Mouse (Mus musculus) kidney, adult 8-10 months (tissue): ENCODE measurements around the gene Schip1.
A peak's percentile ranks its signal among the peaks of the same experiment; 100 is the strongest.

ENCODE experiments used
- DNase-seq, 2 experiments: peaks; one replicate each; pipeline ENCODE4 v3.0.0; 2022

The Schip1 gene

DNA sequence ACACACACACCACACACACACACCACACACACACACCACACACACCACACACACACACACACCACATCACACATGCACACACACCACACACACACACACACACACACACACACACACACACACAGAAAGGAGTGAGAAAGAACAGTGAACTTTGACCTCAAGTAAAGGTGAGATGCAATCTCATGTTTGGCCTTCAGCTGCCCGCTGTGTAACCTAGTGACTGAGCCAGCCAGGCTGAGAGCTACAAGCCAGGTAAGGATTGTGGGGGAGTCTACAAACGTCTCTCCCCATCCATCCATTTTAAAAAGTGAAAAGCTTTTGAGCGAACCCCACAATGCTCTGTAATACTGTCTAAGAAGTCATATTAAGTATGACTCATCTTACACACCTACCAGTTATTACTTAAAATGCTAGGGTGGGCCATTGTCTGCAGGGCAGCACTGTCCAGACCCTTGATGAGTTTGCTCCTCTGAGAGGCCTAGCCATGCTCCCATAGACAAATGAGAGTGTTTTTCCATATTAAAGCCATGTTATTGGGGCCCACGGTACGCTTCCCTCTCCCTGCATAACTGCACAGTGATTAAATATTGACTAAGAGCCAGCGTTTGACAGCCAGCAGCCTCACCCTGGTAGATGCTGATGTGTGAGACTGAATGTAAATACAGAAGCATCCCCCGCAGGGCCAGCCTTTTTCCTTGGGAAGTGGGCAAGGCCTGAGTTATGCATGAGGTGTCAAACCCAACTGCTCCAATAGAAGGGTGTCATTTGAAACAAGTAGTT lies 448.9 kb downstream of the Schip1 start:
- DNase-seq, result peak; percentile 37 to 38

- DNase-seq, result no peak
Observed at GRCm38 (mm10) chr3:68514120-68514497, 449.5 kb downstream of the Schip1 start.

DNA sequence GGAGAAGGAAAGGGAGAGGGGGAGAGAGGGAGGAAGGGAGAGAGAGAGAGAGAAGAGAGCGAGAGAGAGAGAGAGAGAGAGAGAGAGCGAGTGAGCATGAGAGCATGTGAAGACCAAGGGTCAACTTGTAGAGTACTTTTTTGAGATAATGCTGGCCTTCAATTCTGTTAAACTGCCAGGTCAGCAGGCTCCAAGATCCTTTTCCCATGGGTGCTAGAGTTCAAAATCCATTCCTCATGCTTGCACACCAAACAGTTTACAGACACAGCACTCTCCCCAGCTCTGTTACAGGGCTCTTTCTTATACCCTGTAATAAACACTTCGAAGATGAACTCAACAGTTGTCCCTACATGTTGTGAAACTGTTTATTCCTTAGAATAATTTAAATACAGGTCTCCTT lies 450.1 kb downstream of the Schip1 start:
- DNase-seq, result peak; percentile 65 to 79

DNA sequence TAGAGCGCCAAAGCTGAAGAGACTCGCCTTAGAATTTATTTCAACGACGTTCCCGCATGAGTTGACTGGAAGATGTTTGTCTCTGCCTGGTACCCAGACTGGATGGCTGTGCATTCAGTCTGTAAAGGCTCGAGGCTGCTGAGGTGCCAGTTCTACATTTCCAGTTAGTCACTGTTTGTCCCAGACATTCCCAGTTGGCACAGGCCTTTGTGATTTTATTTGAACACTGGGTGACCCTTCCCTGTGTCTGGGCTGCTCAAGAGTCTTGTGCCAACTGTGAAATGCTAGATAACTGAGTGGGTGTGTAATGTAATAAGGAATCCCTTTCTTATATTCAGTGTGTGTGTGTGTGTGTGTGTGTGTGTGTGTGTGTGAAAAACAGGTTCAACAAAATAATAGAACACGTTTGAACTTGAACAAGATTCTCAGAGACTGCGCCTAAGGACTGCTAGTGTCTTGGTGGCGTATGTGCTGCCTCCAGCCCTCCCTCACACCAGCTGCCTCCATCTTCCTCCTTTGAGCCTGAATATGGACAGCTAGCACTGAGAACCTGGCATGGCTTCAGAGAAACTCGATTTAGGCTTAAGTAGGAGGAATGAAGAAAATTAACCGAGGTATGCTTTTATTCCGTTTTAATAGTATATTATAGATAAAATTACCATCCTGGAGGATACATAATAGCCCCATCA lies 451.9 kb downstream of the Schip1 start:
- no peak for DNase-seq

DNA sequence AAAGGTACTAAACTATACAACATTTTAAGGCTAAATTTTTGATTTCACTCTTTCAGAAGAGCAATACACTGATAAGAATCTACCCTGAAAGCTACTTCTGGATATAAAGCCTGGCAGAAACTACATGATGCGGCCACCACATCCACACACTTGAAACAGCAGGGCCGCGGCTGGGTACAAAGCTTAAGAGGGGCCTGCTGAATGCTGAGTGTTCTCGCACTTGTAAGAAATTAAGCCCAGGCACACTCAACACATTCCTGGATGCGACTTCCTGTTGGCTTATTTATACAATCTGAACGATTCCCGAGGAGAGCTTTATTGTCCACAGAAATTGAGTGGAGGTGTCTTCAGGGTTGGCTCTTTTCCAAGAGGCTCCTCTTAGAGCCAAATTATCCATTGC lies 452.6 kb downstream of the Schip1 start:
- no peak for DNase-seq

DNA sequence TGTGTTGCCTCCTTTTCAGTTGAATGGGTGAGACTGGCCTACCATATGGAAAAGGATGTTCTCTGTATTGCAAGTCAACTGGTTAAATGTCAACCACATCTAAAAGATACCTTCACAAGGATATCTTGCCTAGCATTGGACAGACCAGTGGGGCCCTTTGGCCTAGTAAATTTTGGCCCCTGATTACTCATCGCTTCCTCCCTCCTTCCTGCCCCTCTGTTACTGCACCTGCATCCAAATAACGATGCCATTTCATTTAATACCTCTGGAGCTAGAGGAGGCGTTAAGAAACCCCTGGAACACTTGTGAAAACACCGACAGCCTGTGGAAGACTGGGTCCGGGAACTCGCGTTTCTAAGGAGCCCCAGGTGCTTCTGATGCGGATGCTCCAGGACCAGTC lies 453.4 kb downstream of the Schip1 start:
- no peak for DNase-seq

GRCm38 (mm10) chr3:68518586-68518985 lies 454.0 kb downstream of the Schip1 start:
- no peak for DNase-seq

- DNase-seq, result no peak
Observed at GRCm38 (mm10) chr3:68525361-68525878, 460.8 kb downstream of the Schip1 start.

- no peak for DNase-seq
Observed at GRCm38 (mm10) chr3:68526416-68526815, 461.8 kb downstream of the Schip1 start.

- no peak for DNase-seq
Observed at GRCm38 (mm10) chr3:68527182-68527581, 462.6 kb downstream of the Schip1 start.

GRCm38 (mm10) chr3:68531908-68532307 lies 467.3 kb downstream of the Schip1 start:
- no peak for DNase-seq

- DNase-seq, result peak; percentile 62 to 84
Observed at GRCm38 (mm10) chr3:68534571-68535051, 470.0 kb downstream of the Schip1 start.

- no peak for DNase-seq
Observed at GRCm38 (mm10) chr3:68535160-68535728, 470.6 kb downstream of the Schip1 start.

DNA sequence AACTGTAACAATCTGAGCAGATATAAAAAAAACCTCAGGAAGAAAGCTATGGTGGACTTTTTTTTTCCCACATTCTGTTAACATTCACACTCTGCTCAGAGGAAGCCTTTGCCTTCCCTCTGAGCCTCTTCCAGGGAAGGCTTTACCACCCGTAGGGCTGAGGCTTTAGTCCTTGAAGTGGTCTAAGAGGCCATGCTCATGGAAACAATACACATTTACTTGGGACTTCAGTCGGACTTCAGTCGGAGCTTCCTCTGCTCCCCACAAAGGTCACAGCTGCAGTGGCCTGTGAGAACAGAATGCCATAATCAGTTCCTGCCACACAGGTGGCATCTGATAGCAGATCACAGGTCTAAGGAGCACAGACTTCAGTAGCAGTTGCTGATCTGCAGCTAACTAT lies 471.5 kb downstream of the Schip1 start:
- no peak for DNase-seq

GRCm38 (mm10) chr3:68541688-68542087 lies 477.1 kb downstream of the Schip1 start:
- no peak for DNase-seq

- peak; percentile 74 for DNase-seq
Observed at GRCm38 (mm10) chr3:68542944-68543501, 478.4 kb downstream of the Schip1 start.

DNA sequence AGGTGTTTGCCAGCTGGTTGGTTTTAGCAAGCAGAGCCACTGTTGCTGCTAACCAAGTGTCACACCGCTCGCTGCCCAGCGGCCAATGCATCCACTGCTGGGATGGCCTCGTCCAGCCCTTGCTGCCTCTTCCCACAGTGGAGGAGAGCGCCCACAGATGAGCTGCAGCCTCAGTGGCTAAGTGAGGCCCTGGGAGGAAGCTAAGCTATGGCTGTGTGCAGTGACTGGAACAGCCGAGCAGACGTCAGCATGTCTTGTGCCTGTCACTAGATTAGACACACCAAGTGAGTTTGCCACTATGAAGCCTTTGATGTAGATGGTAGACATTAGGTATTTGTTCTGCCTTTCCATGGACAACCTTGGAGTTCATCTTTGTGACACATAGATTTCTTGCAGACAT lies 480.2 kb downstream of the Schip1 start:
- no peak for DNase-seq

DNA sequence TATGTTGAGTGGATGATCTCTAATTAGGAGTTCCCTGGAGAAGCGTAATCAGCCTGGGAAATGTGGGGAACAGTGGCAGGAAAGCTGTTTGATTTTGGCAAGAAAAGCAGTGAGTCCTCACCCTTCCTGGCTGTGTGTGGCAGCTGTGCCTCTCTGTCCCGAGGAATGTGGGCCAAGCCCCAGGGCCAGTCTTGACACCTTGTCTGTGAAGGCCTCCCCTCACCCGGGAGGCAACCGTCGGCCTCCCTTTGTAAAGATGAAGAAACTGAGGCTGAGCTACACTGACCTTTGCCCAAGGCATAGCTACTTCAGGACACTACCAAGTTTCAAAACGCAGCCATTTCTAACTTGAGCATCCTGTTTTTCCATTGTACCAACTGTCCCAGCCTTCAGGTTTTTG lies 481.3 kb downstream of the Schip1 start:
- DNase-seq, result no peak

DNA sequence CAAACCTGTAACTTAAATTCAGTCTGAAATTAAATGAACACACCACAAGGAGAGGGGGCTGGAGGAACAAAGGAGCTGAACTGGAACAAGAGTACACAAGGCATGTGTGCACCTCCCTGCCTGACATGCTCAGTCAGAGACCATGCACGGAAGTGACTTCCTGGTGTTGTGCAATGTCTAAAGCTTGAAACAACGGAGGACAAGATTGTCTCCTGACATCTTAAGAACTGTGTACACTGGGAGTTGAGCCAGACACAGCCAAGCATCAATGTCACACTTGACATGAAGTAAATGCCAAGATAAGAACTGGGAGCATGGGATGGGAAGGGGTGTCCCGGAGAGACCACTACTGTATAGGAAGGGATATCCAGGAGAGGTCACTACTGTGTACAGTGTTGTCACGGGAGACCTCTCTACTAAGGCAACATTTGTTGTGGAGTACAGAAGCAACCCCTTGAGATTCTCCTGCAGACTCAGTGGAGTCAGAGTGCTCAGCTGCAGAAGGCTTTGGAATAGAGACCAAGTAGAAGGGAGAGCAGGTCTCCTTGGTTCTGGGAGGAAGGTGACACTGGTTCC lies 490.6 kb downstream of the Schip1 start:
- no peak for DNase-seq

- DNase-seq, result no peak
Observed at GRCm38 (mm10) chr3:68556891-68557290, 492.3 kb downstream of the Schip1 start.

GRCm38 (mm10) chr3:68558744-68559143 lies 494.1 kb downstream of the Schip1 start:
- no peak for DNase-seq

- peak; percentile 79 to 86 for DNase-seq
Observed at GRCm38 (mm10) chr3:68560057-68560456, 495.5 kb downstream of the Schip1 start.

GRCm38 (mm10) chr3:68562838-68563237 lies 498.2 kb downstream of the Schip1 start:
- no peak for DNase-seq
